Mouse (Mus musculus) lung, adult 2 months (tissue): ENCODE data around the gene Padi4. TPM values are rescaled to one million over a fixed set of nuclear protein-coding genes. Genes with fewer than 3 reads are reported as not detected.

Experiments used
- DNase-seq: peaks from one replicate; pipeline ENCODE4 v3.0.0; 2022
- H3K4me1 ChIP-seq: fragments of 200-500 bp; 2 replicates; pipeline ENCODE4 v1.6.1; 2011; ENCODE audit warnings: low read length; ENCODE audit not compliant: control insufficient read depth, insufficient read depth
- H3K4me3 ChIP-seq: fragments of 200-500 bp; replicated peaks from 2 replicates; pipeline ENCODE3; 2011; ENCODE audit warnings: low read depth, mild to moderate bottlenecking, control low read depth, low read length; ENCODE audit errors: extremely low read depth
- CTCF ChIP-seq: fragments of 200-500 bp; IDR thresholded peaks from 2 replicates; pipeline ENCODE4 v1.5.1; 2011; ENCODE audit warnings: mild to moderate bottlenecking, low read length, control low read depth; ENCODE audit not compliant: insufficient read depth
- POLR2A ChIP-seq: fragments of 200-500 bp; IDR thresholded peaks from 2 replicates; pipeline ENCODE4 v1.6.1; 2011; ENCODE audit warnings: low read depth, mild to moderate bottlenecking, control low read depth, low read length, borderline replicate concordance; ENCODE audit errors: extremely low read depth
- WGBS: fragments of 180-500 bp; shearing (Covaris S2); methylation state at CpG from one replicate; pipeline ENCODE4 v1.1.7; 2018; 5-methylcytosine and 5-hydroxymethylcytosine counted together
- polyA plus RNA-seq: library from polyadenylated mRNA; depleted of rRNA; stranded (reverse); fragments of >200 nt; gene quantifications from 2 replicates; pipeline ENCODE4 v1.2.3, GENCODE M21; 2012; rRNA removed

The Padi4 gene
- polyA plus RNA-seq, 1 experiment: 9.4 TPM

- peaks cover 11% of the 10 kb centered on the region for H3K4me1 ChIP-seq
- peak within 1 kb of the TSS; percentile 69 for H3K4me3 ChIP-seq
- WGBS: 7% methylated on average over 20 of the region's 20 CpGs
- TF ChIP-seq CTCF: no peak
- no peak for TF ChIP-seq POLR2A
- no peak for DNase-seq
Measured at GRCm38 (mm10) chr4:140700269-140701018, 73.6 kb downstream of the Padi4 start, which contains the start of gene Rcc2. Rcc2 (plus strand) TSS chr4:140700541.

- 5% methylated on average over 29 of the region's 29 CpGs for WGBS
- no peak for TF ChIP-seq CTCF
- peak; percentile 47; the same call in 1 of the 2 replicates for TF ChIP-seq POLR2A
- Histone ChIP-seq H3K4me1 (peaks cover 11% of the 10 kb centered on the region), H3K4me3 (peak overlapping the region; percentile 52)
- peak; percentile 71 for DNase-seq
Measured at GRCm38 (mm10) chr4:140699441-140700127, 74.5 kb downstream of the Padi4 start.

Other genes with a start within 250 kb of the Padi4 start
- gene Arhgef10l, start 108.2 kb downstream of the Padi4 start, polyA plus RNA-seq: 29.2 and 34.6 TPM in 2 replicates
- 40.6 and 49.6 TPM in 2 replicates for gene Rcc2, start 73.7 kb downstream of the Padi4 start, polyA plus RNA-seq
- not detected in 2 replicates for gene Padi6, start 31.6 kb downstream of the Padi4 start, polyA plus RNA-seq
- 0.21 and 0.34 TPM in 2 replicates for gene Padi3, start 36.4 kb upstream of the Padi4 start, polyA plus RNA-seq
- gene Padi1, start 71.5 kb upstream of the Padi4 start, polyA plus RNA-seq: 0.36 and 1.9 TPM in 2 replicates
- gene Padi2, start 132.1 kb upstream of the Padi4 start, polyA plus RNA-seq: 3.7 and 4.7 TPM in 2 replicates
- gene Sdhb, start 187.0 kb upstream of the Padi4 start, polyA plus RNA-seq: 97.5 and 143 TPM in 2 replicates
- 199 and 258 TPM in 2 replicates for gene Atp13a2, start 212.6 kb upstream of the Padi4 start, polyA plus RNA-seq
- gene Mfap2, start 236.2 kb upstream of the Padi4 start, polyA plus RNA-seq: 173 and 190 TPM in 2 replicates